Mouse (Mus musculus) CD4-positive helper T cell, adult 2 months (primary cell): ENCODE measurements around the gene Gm45717.
"Not testable (repeated sequence)": the region's sequence is repeated elsewhere in the genome, so short reads cannot be mapped to it uniquely, and the experiment has no call there.

Experiments
- DNase-seq: peaks from one replicate; pipeline ENCODE4 v3.0.0-alpha.2; 2012; ENCODE audit warnings: low read depth, missing footprints, low spot score

Gene Gm45717

DNA sequence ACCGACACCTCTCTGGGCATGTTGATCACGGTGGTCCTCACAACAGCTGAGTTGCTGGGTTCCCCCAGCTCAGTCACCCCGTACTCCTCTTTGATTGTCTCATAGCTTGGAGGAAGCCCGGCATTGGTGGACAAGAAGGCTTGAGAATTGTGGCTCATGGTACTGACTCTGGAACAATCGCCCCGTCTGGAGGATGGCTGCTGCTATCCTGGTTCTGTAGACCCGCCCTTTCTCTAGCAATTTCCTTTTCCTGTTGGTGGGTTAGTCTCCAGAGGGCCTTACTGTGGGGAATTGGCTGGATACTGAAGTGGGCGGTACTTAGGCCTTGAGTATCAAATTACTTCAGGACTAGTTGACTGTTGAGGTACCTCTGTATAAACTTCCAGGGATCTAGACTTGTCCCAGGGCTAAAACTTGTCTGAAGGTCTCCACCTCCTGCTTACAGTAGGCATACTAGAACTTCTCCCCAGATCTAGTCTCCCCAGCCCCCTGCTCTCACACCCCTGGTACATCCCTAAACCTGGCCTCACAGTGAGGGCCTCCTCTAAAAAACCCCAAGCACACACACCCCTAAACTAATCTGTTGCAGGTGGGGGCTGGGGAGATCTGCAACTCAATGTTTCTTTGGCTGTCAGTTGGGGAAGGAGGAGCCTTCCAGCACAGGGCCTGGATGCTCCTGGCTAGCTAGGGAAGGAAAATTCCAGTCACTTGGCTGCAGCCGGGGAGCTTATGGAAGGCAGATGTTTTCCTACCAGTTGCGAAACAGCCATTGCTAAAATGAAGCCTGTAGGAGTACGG is at the start of gene Gm45717, which contains the start of gene Ifitm2:
Gene Gm45717 (minus strand): TSS at position 180 of the 798 bp plus-strand sequence.
Gene Ifitm2 (minus strand): TSS at position 230 of the 798 bp plus-strand sequence.
- DNase-seq: peak; percentile 40

DNA sequence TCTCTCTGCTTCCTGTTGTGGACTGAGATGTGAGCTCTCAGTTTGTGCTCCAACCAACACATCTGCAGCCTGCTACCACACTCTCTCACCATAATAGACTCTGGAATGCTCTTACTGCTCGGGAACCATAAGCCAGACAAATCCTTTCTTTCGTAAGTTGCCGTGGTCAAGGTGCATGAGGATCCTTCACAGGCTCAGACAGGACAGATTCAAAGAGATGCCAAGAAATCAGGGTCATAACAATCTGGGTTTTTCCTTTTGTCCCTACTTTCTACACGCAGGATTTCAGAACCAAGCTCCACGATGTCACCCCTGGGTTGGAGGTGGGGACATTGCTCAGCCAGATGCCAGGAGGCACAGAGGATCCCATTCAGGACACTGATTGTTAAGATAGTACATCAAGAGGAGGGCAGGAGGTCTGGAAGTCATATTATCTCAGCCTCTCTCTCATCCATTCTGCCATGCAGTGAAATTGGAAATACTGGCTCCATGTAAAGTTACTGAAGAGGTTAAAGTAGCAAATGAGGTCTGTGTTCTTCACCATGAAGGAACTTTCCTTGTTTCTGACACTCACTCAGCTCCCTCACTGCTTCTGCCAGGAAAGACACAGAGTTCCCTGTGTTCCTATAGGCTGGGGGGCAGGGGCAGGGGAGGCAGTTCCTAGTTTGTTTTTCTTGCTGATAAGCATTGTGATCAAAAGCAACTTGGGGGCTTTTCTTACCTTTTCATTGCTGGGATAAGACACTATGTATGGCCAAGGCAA is 47.7 kb upstream of the Gm45717 start:
- DNase-seq: no peak

DNA sequence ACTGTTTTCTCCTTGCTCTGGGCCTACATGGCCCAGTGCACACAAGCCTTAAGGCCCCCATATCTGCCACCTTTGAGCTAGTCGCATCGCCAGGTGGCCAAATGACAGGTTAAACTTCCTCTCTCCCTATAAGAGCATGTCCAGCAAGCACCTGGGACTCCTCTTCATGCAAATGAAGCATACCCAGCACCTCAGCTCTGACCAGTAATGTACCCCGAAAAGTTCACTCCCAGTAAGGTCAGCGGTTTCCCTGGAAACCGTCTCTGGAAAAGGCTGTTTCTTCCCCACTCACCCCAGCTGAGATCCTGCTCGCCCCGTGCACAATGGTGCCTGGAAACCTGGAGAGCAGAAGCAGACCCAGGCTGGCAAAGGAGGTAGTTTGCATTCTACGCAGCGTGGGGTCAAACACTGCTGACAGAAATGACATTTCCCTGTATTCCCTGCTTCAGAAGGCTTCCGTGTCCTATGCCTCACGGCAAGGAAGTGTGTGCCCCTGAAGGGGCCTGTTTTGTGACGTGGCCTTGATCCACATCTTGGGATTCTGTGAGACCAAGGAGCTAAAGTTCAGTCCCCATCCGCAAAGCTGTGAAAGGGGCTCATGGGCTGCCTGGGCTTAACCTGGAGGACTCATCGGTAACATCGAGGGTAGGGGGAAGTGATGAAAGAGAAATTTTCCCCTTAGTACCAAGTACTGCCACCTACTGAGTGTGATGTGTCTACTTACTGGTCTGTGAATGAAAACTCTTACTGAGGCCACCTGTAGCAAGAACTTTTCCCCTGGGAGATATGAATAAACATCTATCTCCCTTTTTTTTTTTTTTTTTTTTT is 45.4 kb upstream of the Gm45717 start:
- no peak for DNase-seq

DNA sequence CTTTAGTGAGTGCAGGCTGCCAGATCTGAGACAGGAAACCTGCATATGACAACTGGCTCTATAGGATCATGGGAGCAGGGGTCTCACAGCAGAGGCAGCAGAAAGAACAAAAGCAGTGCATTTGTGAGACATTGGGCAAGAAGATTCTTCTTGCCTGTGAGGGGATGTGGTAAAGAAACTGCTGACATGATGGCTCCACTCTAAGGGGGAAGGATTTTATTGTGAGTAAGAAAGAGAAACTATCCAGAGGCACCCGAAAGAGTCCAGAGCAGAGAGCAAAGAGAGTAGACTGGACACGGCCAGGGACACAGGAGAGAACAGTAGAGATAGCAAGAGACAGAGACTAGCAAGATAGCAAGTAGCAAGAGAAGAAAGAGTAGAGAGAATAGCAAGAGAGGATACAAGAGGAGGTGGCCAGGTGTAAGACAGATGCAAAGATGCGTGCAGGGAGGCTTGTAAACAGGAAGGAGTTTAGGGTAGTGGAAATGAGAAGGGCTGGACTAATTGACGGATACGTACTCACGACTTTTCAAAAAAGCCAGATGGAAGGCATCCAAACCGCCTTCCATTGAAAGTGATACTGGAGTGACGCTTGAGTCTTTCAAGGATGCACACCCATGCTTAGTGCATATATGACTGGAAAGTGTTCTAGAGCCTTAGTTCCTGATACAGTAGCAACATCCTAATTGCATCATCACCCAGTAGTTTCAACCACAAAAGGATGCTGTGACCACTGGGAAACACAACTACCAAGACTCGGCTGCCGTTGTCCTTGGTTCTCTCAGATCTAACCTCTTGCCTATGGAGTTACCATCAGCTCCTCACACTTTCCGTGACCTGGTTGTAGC is 43.3 kb upstream of the Gm45717 start:
- peak; percentile 84 for DNase-seq

DNA sequence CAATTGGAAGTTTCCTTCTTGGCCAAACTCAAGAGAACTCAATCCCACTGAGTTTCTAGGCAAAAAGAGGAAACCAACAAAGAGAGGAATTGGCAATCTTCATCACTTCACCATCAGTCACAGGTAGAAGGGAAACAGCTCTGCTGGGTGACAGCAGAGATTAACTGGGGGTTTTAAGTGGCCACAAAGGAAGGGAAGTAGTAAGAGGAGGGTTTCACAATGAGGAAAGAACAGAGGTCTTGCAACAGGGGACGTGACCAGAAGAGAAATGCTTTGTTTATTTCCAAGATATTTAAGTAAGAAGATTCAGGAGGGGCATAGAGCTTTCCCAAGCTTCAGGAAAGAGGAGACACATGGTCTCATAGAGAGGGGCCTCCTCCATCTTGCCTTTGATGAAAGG is 42.1 kb upstream of the Gm45717 start:
- DNase-seq: no peak

DNA sequence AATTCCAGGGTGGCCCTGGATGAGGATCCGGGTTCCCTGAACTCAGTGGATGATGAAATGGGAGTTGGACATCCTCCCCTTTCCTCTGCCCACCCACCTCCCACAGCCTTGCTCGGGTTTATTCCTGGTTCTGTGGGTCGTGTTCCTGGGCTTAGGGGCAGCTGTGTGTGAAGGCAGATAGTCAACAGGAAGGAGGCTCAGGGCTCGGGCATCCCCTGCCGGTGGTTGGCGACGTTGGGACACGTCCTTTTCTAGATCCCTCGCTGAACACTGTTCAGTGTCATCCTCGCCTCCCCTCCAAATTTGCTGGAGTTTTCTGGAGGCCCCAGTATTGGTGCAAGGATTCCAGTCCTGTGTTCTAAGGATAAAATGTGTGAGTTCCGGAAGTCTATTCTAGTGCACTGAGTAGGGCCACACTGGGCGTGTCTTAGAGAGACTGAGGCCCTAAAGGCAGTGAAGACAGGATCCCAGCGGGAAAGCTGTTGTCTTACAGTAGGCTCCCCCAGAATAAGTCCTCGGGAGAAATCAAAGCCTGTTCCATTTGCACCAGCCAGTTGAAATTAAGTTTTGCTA is 35.5 kb upstream of the Gm45717 start:
- DNase-seq: peak; percentile 47

DNA sequence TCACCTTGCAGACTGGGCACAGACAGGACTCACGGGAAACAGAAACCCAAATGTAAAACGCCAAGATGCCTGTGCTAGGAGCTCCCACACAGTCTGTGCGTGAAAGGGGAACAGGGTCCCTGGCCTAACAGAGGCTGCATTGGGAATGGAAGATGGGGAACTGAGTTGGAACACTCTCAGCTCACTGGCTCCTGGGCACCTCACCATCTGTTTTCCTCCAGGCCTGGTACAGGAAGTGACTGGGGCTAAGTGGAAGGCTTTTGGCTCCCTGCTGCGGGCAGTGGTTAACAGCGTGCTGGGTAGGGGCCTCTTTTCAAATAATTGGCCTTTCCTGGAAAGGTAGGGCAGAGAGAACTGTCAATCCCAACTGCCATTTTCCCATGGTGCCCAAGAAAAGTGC is 34.9 kb upstream of the Gm45717 start:
- DNase-seq: no peak

DNA sequence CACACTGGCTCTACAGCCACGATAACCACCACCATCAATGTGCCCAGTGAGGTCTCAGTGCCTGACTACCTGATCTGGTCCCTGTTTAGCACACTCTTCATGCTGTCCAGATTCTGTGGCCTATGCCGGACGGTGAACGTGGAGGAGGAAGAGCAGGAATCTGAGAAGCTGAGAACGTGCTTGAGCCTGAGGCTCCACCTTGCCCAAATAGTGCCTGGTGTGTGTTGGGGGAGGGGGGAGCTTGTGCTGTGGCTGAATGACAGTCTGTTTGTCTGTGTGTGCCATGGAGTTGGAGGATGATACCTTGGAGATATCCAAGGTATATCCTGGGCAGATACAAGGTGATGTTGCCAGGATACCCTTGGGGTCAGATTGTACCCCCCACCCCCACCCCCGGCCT is 34.4 kb upstream of the Gm45717 start:
- DNase-seq: no peak

DNA sequence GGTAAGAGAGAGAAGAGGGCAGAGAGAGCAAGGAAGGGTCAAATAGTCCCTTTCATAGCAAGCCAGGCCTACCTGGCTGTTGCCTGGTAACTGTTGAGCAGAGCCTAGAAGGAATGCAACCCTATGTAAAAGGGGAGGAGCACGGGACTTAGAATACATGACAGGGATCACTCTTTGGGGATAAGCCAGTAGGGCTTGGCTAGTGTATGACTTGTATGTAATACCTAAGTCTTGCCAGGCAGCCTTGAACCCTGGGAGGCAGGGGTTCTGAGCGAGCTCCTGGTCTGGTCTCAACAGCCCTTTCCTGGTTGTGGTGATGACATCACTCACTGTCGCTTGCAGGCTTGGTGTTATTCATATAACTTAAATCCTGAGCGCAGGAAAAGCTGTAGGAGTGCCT is 33.3 kb upstream of the Gm45717 start:
- DNase-seq: no peak

DNA sequence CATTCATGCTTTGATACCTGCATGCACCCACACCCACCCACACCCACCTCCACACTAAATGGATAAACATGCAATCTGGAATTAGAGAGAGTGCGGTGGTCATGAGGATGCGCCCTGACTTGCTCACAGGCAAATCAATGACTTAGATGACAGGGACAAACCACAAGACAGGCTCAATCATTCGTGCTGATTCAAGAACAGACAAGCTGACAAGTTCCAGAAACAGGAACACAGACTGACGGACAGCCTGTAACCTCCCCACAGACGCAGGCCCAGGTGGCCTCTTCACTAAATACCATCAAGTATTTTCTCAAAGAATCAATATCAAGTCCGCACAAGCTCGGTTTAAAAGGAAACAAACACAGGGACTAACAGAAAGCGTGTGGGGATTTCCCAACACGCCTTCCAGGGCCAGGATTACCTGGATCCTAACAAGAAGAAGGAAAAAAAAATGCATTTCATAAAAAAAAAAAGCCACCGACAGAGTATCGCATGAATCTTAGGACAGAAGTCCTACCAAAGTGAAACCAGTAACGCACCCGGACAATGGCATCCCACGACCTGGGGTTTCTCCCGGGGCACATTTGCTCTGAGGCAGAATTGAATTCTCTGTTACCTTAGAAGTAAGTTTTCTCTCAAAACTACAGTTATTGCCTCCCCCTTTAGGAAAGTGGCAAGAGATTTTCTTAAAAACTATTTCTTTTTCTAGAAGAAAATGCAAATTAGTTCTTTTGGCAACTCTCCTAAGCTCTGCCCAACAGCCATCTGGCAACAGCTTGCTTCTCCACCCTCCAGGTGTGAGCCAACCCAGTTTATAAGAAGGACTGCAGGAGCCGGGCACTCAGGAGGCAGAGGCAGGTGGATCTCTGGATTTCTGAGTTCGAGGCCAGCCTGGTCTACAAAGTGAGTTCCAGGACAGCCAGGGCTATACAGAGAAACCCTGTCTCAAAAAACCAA is 31.7 kb upstream of the Gm45717 start:
- peak; percentile 44 for DNase-seq

DNA sequence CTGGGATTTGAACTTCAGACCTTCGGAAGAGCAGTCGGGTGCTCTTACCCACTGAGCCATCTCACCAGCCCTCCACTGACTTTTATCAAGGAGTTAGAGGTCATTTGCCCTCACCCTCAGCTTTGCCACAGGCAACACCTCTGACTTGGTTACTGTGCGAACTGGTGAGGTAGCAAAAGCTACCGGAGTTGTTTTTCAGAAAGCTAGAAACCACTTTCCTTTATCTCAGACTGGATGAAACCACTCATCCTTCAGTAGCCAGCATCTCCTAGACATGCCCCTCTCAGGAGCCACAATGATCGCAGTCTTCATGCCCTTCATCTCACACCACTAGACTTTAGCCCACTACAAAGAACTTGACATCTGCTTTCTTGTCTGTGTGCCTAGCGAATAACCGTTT is 27.2 kb upstream of the Gm45717 start:
- peak; percentile 58 for DNase-seq

DNA sequence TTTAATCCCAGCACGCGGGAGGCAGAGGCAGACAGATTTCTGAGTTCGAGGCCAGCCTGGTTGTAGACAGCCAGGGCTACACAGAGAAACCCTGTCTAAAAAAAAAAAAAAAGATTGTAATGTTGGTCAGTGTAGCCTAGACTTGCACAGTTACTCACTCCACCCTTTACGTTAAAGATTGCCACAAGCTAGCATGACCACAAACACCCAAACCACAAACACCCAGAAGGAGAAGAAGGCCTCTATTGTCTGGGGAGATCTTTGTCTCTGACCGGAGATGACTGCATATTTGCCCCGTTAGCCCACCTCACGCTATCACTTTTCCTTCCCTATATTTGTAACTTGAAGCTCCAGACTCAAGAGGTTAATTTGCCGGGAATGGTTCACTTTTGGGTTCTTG is 26.0 kb upstream of the Gm45717 start:
- DNase-seq: peak; percentile 74

DNA sequence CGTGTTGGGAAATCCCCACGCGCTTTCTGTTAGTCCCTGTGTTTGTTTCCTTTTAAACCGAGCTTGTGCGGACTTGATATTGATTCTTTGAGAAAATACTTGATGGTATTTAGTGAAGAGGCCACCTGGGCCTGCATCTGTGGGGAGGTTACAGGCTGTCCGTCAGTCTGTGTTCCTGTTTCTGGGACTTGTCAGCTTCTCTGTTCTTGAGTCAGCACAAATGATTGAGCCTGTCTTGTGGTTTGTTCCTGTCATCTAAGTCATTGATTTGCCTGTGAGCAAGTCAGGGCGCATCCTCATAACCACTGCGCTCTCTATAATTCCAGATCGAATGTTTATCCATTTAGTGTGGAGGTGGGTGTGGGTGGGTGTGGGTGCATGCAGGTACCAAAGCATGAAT is 21.0 kb upstream of the Gm45717 start:
- not testable (repeated sequence) for DNase-seq

DNA sequence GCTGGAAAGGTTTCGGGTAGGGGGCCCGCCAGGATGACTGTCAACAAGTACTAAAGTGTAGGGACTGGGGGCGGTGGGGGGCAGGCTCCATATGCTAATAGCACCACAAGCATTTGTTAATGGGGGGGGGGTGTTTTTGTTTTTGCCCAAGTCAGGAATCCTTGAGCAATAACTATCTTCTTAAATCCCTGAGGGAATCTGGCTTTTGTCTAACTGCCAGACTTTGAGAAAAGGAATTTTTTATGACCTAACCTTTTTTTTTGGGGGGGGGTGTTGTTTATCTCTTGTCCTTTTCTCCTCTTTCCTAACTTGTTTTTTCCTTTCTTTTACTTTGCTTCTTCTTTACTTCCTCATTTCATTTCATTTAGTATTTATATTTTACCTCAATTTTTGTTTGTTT is 19.7 kb upstream of the Gm45717 start:
- no peak for DNase-seq

DNA sequence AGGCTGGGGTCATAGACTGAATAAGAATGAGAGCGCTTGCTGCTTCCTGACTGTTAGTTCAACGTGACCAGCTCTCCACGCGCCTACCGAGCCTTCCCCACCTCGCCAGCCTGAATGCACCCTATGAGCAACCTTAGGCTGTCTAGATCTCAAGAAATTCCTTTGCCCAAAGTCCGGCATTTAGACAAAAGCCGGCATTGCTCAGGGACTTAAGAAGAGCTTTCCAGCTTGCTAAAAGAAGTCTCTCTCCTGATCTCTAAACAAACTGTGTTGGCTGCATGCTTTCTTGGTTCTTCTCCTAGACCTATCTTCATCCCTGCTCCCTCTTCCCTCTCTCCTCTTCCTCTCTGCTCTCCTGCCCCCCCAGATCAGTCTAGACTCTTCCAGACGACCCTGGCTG is 19.2 kb upstream of the Gm45717 start:
- DNase-seq: no peak

DNA sequence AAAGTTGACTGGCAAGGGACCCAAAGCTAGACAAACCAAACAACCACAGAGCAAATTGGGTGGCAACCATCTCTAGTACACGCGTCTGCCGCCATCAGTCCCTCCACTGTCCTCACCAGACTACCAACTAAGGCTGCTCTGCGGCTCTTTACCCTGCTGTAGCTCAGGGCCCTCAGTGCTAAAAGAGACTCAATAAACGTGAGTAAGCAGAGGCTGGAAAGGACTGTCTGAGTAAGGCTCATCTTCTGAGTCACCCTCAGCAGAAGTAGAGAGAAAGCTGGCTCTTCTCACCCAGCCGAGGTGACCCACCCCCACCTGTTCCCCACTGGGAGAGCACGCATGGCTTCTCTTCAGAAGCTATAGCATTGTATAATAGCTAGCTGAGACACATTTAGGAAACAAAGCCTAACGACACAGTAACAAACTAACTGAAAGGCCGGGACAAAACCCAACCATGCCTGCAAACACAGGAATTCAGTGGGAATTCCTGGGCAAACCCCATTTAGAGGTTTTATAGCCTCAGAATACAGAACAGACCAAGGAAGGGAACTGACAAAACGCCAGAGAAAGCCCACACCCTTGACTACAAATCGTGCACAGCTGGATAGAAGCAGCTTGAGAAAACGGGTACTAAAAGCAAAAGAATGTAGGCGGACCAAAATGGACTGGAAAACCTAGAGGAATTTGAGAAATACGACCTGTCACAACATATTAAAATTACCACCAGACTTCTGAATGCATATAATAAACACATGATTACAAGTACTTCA is 17.8 kb upstream of the Gm45717 start:
- DNase-seq: no peak

DNA sequence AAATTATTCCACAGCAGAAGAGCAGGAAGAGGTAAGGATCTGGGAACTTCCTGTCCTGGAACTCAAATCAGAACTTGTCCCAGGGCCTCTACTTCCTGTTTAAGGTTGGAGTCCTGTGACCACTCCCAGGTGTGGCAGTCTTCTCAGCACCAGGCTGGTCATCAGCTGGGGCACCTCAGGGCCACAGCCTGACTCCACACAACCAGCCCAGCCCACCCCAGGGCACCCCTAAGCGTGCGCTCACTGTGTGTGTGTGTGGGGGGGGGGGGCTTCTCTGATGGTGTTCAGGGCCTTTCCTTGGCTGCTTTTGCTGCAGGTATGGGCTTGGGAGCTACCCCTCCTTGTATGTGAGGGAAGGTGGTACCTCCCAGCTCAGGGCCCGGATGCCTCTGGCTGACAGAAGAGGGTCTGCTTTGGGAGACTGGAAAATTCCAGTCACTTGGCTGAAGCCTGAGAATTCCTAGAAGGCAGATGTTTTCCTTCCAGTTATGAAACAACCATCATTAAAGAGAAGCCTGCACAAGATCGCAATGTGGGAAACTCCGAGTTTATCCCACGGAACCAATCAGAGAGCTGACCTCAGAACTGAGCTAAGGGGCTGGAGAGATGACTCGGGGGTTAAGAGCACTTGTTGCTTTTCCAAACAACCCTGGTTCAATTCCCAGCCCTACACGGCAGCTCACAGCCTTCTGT is 15.9 kb upstream of the Gm45717 start:
- DNase-seq: no peak

DNA sequence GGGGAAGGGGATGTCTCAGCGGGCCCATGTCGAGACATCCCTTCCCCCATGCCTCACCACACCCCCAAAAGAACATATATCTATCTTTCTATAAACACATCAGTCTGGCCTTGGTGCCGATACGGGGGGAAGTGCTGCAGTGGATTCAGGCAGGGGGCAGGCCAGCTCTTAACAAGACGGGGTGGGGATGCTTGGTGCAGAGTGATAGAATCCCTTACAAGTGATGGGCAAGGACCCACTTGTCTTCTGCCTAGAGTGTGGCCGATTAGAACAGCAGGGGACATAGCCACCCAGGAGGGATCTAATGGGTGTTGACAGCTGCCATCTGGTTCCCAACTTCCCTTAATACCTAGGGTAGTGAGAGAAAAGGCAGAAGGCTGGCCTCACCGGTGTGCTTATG is 15.2 kb upstream of the Gm45717 start:
- DNase-seq: no peak
